Mouse (Mus musculus) heart, postnatal 10 days (tissue): ENCODE data around the gene Dpp8. TPM values are rescaled to one million over a fixed set of nuclear protein-coding genes. Genes with fewer than 3 reads are reported as not detected.
A peak's percentile ranks its signal among the peaks of the same experiment; 100 is the strongest.
"Not testable (repeated sequence)": the region's sequence is repeated elsewhere in the genome, so short reads cannot be mapped to it uniquely, and the experiment has no call there.

Source experiments
- DNase-seq, 2 experiments: peaks; one replicate each; pipeline ENCODE4 v3.0.0; 2021
- intact Hi-C: fragments of 180-260 bp; cut with DNase I; formaldehyde crosslinking; loops from one replicate; pipeline ENCODE4 v1.15.1; 2025
- total RNA-seq, 2 experiments: library from RNA; stranded (reverse); gene quantifications; 2 replicates each; pipeline ENCODE4 v1.2.3; 2021

Gene Dpp8
- total RNA-seq, 2 experiments from 2014 or later, result 66.6 to 72.7 TPM

DNA sequence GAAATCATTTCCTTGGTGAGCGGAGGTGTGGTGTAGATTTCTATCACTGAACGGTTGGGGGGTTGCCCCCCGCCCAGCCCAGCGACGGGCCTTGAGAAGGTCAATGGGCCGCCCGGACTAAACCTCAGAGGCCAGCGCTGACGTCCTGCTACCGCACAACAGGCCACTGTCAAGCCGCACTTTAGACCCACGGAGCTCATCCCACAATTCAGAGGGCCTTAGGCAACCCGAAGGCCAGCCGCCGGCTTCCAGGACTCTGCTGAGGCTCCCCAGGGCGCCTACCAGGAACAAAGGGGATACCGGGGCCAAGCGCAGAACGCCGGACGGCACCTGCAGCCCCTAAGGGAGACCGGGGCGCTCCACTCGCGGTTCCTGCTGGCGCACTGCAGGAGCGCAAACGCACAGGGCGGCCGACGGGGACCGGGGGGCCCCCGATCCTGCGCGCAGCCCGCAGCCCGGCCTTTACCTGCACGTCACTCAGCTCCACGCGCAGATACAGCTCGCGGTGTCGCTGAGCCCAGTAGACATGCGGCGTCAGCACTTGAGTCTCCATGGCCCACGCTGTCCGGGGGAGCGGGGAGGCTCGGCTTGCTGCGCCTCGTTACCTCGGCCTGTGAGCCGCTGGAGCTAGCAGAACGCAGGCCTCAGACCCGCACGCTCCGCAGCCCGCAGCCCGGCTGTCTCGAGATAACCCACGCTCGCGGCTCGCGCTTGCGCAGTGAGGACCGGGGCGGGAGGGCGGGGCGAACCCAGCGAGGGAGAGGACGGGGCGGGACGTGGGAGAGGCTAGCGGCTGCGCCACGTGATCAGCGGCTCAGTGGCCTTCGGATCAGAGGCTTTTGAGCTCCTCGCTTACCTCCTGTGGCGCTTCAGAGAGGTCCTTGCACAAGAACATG is 11.0 kb upstream of the Dpp8 start, which contains the start of gene Hacd3:
TSS of gene Hacd3 (minus strand) at position 703 of the 896 bp plus-strand sequence.
- peak; percentile 90 to 91 for DNase-seq
- intact Hi-C loops, result no loop called here

DNA sequence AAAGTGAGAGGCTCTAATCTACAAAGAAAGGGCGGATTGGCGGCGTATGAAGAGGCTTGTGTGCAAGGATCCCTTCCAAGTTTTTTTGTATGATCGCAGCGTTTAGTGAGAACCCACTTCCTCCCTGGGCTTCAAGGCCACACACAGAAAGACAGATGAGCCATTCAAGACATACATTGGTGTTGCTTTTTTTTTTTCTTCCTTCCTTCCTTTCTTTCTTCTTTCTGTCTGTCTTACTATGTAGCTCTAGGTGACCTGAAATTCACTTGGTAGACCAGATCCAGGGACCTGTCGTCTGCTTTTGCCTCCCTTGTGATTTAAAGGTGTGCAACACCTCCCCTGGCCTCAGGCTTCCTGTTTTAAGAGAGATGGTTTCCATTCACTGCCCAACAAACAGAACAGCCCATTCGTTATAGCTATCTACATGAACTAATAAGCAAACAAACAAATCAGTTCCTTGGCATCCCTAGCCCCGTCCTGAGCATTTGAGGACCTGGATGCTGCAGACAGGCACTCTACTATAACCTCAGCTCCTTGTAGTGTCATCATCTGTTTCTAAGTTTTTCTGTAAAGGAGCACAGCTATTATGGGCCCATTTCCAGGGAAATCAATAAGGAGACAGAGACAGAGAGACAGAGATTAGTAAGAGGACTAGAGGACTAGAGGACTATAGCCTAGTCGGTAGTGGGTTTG is 10.2 kb upstream of the Dpp8 start:
- intact Hi-C loops, result no loop called here

DNA sequence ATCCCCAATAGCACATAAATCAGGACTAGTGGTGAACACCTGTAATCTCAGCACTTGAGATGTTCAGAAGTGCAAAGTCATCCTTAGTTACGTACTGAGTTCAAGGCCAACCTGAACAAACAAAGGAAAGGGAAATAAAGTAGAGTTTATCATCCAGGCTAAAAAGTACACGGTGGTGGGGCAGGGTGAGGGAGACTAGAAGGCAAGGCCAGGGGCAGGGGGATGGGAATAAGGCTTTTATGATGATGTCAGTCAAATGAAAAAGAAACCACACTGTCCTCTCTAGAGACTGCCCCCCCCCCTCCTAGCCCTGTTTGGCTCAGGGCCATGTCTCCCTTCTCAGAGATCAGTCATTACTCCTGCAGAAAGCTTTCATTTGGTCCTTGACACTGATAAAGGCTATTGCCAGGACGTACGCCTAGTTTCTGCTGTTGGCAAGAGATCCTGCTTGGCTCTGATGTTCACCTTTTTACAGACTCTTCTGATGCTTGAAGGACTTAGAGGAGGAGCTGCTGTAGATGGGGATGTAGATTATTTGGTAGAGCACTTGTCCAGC is 9.6 kb upstream of the Dpp8 start:
- intact Hi-C loops, result no loop called here

More for the DNA sequence above, 10.2 kb upstream of the Dpp8 start:
- DNase-seq, result no peak

DNA sequence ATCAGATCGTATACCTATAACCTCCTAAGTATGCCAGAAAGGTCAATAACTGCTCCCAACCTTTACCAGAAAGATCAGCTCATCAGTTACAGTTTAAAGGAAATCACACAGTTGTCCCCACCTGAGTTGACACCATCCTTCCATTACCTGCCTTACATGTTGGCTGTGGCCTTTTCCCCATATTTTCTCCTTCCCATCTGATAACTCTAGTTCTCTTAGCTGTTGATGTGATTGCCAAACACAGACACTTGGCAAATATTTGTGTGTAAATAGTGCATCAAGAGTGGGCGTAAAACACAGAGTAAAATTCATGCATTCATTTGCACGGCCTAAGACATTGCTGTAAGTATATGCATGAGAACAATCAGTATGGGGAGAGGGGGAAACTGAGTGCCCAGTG is 8.8 kb upstream of the Dpp8 start:
- intact Hi-C loops, result no loop called here
- no peak for DNase-seq

More for the DNA sequence above, 9.6 kb upstream of the Dpp8 start:
- no peak for DNase-seq

DNA sequence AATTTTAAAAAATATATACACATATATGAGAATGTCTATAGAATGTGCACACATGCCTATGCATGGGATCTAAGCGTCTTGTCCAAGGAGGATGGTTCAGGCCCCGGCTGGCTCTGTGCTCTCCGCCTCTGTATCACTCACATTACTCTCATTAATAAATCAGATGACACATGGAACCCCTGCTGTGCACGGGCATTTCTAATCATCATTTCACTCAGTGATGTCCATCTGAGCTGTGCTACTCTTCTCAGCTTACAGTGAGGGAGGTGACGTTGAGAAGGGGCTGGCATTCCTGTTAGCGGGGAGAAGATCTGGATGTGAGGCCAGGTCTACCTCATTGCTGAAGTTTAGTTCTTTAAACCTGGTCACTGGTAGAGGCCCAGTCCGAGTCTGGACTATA is 5.0 kb upstream of the Dpp8 start:
- intact Hi-C loops, result no loop called here
- DNase-seq, result no peak

DNA sequence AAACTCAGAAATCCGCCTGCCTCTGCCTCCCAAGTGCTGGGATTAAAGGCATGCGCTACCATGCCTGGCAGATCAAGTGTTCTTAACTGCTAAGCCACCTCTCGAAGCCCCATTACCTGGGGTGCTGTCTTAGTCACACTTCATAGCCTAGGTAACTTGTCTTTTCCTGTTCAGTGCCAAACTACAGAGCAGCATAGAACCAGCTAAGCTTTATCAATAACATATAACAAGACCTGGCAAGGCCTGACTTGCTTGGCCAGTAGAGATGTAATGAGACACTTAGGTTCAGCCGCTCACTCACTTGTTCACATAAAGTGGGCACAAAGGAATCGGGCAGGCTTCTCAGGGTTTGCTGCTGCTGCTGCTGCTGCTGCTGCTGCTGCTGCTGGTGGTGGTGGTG is 3.9 kb upstream of the Dpp8 start:
- intact Hi-C loops, result no loop called here
- DNase-seq, result no peak

DNA sequence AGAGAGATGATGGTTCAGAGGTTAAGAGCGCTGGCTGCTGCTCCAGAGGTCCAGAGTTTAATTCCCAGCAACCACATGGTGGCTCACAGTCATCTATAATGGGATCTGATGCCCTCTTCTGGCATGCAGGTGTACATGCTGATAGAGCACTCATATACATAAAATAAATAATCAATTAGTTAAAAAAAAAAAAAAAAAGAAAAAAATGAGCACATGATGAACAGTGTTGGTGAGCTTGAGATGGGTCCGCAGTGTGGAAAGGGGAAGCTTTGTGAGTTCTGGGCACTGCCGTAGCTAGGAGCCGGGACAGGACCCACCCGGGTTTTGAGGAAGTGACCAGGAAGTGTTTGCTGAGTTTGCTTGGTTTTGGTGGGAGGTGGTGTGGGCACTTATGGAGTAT is 859 bp upstream of the Dpp8 start:
- intact Hi-C loops, DNase-seq: not testable (repeated sequence)

DNA sequence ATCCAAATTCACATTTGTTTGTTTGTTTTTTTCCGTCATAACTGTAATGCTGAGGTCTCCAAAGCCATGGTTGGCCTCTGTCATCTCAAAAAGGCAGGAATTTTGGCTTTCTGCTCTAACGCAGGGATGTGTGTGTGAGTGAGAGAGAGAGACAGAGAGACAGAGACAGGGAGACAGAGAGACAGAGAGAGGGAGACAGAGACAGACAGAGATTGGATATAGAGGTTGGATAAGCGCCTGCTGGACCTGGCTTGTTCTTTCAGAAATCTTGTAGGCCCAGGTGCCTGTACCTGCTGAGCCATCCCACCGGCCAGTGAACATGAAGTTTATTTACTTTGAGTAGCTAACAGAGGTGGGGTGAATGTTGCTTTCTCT is 333 bp upstream of the Dpp8 start:
- intact Hi-C loops, result no loop called here
- no peak for DNase-seq

DNA sequence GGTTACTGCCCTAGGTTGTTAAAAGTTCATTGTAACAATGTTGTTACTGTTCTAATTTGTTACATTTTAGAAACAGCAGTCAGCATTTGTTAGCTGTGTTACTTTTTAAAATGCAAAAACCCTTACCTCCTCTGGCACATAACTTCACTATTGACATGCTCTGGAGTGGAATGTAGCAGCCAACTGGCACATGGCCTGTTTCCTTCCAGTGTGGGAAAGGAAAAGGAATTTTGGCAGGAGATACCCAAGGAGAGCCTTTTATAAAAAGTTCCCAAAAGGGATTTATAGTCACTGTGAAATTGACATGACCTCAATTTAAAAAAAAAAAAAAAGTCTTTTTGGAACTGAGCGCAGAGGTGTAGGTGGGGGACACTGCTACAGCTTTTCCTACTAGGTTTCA is 4.2 kb downstream of the Dpp8 start:
- peak; percentile 73 to 78 for DNase-seq
- intact Hi-C loops, result no loop called here

DNA sequence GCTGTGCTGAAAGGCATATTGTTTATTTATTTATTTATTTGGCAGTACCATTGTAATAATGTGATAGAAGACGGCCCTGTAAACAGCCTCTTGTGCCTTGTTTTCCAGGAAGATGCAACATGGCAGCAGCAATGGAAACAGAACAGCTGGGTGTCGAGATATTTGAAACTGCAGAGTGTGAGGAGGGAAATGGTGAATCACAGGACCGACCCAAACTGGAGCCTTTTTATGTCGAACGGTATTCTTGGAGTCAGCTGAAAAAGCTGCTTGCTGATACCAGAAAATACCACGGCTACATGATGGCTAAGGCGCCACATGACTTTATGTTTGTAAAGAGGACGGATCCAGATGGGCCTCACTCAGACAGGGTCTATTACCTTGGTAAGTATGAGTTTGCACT is 4.6 kb downstream of the Dpp8 start:
- no peak for DNase-seq

DNA sequence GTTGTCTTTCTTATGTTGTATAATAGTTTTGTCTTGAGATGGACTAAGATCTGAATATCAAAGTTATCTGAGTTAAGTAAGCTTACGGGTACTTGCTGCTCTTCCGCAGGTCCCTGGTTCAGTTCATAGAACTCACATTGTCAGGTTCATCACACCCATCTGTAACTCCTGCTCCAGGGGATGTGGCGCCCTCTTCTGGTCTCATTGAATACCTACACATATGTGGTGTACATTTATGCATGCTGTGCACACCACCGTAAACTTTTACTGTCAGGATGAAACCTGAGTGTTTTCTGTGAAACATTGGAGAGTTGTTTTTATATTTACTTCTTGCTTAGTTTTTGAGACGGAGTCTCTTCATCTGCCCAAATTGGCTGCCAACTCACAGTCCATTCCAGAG is 9.2 kb downstream of the Dpp8 start:
- intact Hi-C loops, result no loop called here
- DNase-seq, result no peak

More for the DNA sequence above, 4.6 kb downstream of the Dpp8 start:
- intact Hi-C loops, result no loop called here

DNA sequence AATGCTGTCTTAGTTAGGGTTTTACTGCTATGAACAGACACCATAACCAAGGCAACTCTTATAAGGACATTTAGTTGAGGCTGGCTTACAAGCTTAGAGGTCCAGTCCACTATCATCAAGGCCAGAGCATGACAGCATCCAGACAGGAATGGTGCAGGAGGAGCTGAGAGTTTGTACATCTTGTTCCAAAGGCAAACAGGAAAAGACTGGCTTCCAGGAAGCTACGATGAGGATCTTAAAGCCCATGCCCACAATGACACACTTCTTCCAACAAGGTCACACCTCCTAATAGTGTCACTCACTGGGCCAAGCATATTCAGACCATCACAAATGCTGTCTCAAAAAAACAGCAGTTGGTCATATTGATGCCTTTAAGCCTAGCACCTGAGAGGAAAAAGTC is 14.8 kb downstream of the Dpp8 start:
- intact Hi-C loops, result no loop called here

DNA sequence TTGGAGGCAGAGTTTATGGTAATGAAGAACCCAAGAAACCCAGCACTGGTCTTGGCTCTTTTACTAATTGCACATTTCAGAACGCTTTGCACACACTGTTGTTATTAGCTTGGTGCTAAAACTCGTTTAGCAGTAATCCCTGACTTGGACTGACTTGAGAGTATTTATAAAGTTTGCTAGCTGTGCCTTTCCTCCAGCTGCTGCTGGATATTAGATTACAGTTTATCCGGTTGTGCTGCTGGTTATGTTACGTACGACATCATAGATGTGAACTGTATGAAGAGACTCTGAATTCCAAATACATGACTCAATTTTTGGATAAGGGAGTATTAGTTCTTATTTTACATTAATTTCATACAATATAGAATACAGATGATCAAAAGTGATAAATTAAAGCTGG is 17.2 kb downstream of the Dpp8 start:
- intact Hi-C loops, result no loop called here
- DNase-seq, result no peak

More for the DNA sequence above, 14.8 kb downstream of the Dpp8 start:
- no peak for DNase-seq

DNA sequence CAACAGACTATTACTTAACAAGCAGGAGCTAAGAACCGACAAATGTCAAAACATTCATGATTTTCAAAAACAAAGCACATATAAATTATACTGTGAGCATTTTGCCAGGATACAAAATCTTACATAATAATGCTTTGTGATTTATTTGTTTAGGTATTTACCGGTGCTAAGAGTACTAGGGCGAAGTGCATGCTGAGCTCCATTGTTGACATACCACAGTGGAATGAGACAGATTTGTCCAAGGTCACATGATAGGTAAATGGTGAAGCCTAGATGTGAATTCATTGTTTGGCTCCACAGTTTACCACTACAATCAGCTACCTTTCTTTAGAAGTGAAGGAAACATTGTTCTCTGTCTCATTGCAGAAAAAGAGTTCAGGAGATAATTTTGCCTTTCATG is 18.8 kb downstream of the Dpp8 start:
- intact Hi-C loops, result no loop called here
- no peak for DNase-seq

DNA sequence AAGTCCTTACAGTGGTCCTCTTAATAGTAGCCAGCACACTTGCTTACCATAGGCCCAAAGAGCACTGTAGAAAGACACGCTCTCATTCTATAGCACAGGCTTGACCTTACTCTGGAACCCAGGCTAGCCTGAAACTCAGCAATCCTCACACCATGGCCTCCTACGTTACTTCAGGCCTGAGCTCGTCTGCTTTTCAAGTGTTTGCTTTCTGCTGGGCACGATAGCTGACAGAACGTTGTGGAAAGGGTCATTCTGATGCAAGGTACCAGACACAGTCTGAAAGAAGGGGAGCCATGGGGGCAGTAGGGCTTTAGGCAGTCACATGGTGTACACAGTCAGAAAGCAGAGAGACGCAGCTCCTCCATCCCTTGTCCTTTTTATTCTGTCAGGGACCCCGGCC is 32.0 kb downstream of the Dpp8 start:
- intact Hi-C loops, result no loop called here
- no peak for DNase-seq

DNA sequence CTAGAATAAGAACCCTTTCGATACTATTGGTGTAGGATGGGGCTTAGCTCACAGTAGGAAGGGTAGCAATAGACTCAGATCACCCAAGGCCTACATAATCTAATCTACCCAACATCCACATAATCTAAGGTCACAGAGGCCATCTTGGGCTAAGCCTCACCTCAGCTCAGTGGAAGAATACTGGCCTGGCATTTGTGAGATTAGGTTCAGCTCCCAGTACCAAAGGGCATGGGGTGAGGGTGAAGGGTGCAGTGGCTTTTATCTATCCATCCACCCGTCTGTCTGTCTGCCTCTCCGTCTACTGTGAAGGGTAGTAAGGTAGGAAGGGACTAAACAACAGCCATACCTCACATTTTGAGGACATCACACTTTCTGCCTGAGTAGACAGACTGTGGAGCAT is 38.4 kb downstream of the Dpp8 start:
- intact Hi-C loops, result no loop called here
- no peak for DNase-seq

DNA sequence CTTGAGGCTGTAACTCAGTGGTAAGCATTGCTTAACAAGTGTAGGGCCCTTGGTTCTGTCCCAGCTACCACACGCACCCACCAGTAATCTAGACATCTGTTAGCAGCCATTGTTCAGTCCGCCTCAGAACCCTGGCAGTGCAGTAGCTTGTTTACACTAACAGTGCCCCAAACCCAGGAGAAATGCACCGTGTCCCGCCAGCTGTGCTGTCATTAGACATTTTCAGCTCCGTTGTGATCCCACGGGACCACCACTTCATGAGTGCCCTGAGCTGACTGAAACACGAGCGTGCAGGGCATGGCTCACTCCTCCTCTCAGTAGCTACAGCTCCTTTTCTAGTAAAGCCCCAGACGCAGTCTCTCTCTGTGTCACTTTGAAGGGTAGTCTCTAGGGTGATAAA is 41.3 kb downstream of the Dpp8 start:
- intact Hi-C loops, result no loop called here
- DNase-seq, result no peak

DNA sequence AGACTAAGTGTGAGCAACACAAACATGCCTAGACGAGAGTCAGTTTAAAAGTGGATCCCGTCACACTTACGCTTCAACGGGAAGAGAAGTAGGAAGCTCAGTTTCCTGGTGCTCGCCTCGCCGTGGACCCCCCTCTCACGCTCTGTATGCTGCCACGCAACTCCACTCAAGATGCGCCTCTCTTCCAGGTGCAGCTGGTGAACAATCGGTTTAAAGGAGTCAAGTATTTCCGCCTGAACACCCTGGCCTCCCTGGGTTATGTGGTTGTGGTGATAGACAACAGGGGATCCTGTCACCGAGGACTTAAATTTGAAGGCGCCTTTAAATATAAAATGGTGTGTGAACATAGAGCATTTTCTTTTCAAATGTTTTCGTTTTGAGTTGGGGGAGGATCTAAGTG is 42.0 kb downstream of the Dpp8 start:
- intact Hi-C loops, result no loop called here

DNA sequence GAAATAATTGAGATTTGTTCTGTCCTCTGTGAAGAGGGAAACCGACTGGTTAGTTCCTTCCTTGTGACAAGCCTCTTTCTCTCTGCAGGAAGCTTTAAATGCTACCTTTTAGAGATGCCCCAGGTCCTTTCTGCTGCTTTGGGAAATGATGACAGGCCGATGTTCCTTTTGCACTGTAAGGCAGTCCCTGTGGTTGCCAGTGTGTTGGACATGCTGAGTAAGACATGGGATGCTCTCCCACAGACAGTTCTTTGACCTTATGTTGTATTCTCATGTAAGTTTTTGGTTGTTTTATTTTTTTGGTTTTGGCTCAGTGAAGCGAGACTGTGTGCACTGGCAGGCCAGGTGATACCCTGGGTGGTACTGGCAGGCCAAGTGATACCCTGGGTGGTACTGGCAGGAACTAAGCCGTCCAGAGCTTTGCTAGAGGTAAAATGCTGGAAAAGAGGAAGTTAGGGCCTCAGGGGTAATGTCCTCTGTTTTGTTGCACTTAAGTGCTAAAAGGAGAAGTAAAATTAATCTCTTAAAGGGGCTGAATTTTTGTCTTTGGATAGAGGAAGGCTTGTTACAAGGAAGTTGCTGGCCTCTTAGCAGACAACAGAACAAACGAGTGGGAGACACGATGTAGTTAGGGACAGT is 42.8 kb downstream of the Dpp8 start:
- intact Hi-C loops, result no loop called here

More for the DNA sequence above, 42.0 kb downstream of the Dpp8 start:
- no peak for DNase-seq

DNA sequence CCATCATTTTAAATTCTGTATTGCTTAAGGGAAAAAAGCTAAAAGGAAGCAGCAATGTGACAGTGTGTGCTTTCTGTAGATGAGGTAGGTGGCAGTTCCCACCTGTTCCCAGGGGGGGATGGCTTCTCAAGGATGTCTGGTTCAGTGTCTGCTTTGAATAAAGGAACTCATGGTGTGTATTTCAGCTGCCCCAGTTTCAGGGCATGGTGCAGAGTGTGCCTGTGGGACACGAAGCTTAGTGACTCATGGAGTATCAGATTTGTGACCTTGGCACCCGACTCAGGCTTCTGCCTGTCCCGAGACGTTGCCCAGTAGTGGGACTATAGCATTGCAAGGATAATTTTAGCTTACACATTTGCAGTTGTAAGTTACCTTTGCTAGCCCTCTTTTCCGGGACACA is 45.3 kb downstream of the Dpp8 start:
- DNase-seq, result no peak
- intact Hi-C loops, result no loop called here

More for the DNA sequence above, 42.8 kb downstream of the Dpp8 start:
- no peak for DNase-seq

DNA sequence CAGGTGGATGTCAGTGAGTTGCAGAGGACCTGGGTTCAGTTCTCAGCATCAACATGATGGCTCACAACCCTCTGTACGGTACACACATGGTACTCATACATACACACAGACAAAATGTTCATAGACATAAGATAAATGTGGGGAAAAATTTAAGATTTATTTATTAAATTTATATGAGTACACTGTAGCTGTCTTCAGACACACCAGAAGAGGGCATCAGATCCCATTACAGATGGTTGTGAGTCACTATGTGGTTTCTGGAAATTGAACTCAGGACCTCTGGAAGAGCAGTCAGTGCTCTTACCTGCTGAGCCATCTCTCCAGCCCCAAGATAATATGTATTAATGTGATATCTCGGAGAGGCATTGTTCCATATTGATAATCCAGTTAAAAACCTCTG is 47.9 kb downstream of the Dpp8 start:
- intact Hi-C loops, result loop anchor here (5.0 kb wide), 1 partner anchor 42 kb away; no protein-coding TSS in a partner anchor
- not testable (repeated sequence) for DNase-seq
